Mouse (Mus musculus) forebrain, embryonic 15.5 days (tissue): ENCODE data around the gene Oaf. TPM values are rescaled to one million over a fixed set of nuclear protein-coding genes. Genes with fewer than 3 reads are reported as not detected.

ENCODE experiments used
- ATAC-seq: fragments of 200-750 bp; cut with Nextera tagmentation; replicated peaks from 2 replicates; pipeline ENCODE4 v1.8.0; 2017; ENCODE audit warnings: mild to moderate bottlenecking, moderate TSS enrichment, moderate library complexity
- H3K27ac ChIP-seq: fragments of 300-500 bp; sonication (generic); replicated peaks from 2 replicates; pipeline ENCODE4 v1.5.1; 2015; ENCODE audit warnings: mild to moderate bottlenecking, inconsistent platforms
- H3K27me3 ChIP-seq: fragments of 300-500 bp; sonication (generic); 2 replicates; pipeline ENCODE4 v1.6.1; 2015; ENCODE audit warnings: inconsistent platforms
- H3K36me3 ChIP-seq: fragments of 300-500 bp; sonication (generic); 2 replicates; pipeline ENCODE4 v1.6.1; 2015; ENCODE audit warnings: mild to moderate bottlenecking, inconsistent platforms
- H3K4me1 ChIP-seq: fragments of 300-500 bp; sonication (generic); 2 replicates; pipeline ENCODE4 v1.6.1; 2015; ENCODE audit warnings: inconsistent platforms
- H3K4me2 ChIP-seq: fragments of 300-500 bp; sonication (generic); replicated peaks from 2 replicates; pipeline ENCODE4 v1.6.1; 2015; ENCODE audit warnings: mild to moderate bottlenecking, inconsistent platforms
- H3K4me3 ChIP-seq: fragments of 300-500 bp; sonication (generic); 2 replicates; pipeline ENCODE4 v1.5.1; 2015; ENCODE audit warnings: mild to moderate bottlenecking, inconsistent platforms
- H3K9ac ChIP-seq: fragments of 300-500 bp; sonication (generic); replicated peaks from 2 replicates; pipeline ENCODE4 v1.6.1; 2015; ENCODE audit warnings: mild to moderate bottlenecking, inconsistent platforms
- H3K9me3 ChIP-seq: fragments of 300-500 bp; sonication (generic); 2 replicates; pipeline ENCODE4 v1.6.1; 2016; ENCODE audit warnings: inconsistent platforms
- WGBS: fragments of 180-500 bp; shearing (Covaris S2); methylation state at CpG from one replicate; pipeline ENCODE4 v1.1.7; 2015; ENCODE audit warnings: mixed read lengths; 5-methylcytosine and 5-hydroxymethylcytosine counted together
- polyA plus RNA-seq: library from polyadenylated mRNA; unstranded; fragments of >200 nt; fragmentation: Nextera tagmentation; extraction: Ambion mirVana; gene quantifications from 2 replicates; pipeline ENCODE4 v1.2.1, GENCODE M21; 2015

Gene Oaf
- polyA plus RNA-seq, 1 experiment from 2014 or later = 6.6 TPM

DNA sequence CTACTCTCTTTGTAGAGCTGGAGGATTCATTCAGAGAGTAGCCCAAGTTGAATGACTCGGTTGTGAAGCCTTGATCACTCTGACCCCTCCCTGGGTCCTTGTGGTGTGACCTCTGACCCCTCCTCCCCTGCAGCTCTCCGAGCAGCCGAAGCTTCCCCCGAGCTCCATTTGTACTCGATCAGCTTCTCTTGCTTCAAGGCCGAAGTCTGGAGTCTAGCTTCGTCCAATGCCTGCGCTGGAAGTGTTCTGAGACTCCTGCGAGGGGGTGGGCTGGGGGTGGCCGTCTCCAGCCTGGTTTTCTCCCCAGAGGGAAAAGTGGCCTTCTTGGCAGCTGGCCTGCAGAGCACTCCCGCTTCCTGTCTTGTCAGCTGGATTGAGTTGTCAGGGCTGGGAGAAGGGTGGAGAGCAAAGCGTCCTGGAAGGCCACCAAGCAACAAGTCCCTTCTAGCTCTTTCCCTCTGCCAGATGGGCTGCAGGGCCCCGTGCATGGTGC lies 29.5 kb downstream of the Oaf start, which contains the start of gene Pou2f3:
Gene Pou2f3, minus strand, starts transcription at position 180 of the 493 bp plus-strand sequence.
- no peak within 1 kb of the TSS for H3K4me2 ChIP-seq
- H3K36me3 ChIP-seq = no peaks in the 10 kb centered on the region

GRCm38 (mm10) chr9:43206022-43206390 lies 33.7 kb downstream of the Oaf start:
- Histone ChIP-seq H3K36me3 (no peaks in the 10 kb centered on the region), H3K27ac (no peak overlapping the region), H3K4me1 (peaks cover 17% of the 10 kb centered on the region), H3K4me2 (peak overlapping the region; percentile 43), H3K9ac (no peak overlapping the region), H3K27me3 (peaks cover 34% of the 10 kb centered on the region), H3K9me3 (no peaks in the 10 kb centered on the region), H3K4me3 (peak overlapping the region; percentile 29; the same call in 1 of the 2 replicates)
- WGBS = 2% methylated on average over 15 of the region's 15 CpGs
- no peak for ATAC-seq

More for the DNA sequence above, 29.5 kb downstream of the Oaf start, which contains the start of gene Pou2f3:
- H3K4me3 ChIP-seq = no peak within 1 kb of the TSS
- H3K4me1 ChIP-seq = peaks cover 16% of the 10 kb centered on the region
- peaks cover 17% of the 10 kb centered on the region; the same call in 1 of the 2 replicates for H3K27me3 ChIP-seq
- no peaks in the 10 kb centered on the region for H3K9me3 ChIP-seq
- no peak for ATAC-seq
- no peak within 1 kb of the TSS for H3K27ac ChIP-seq
- H3K9ac ChIP-seq = no peak within 1 kb of the TSS
- 10% methylated on average over 13 of the region's 13 CpGs for WGBS

- H3K27me3 ChIP-seq = peaks cover 34% of the 10 kb centered on the region
- H3K9ac ChIP-seq = peak overlapping the region; percentile 32; the same call in 1 of the 2 replicates
- ATAC-seq = no peak
Measured at GRCm38 (mm10) chr9:43205343-43206021, 34.2 kb downstream of the Oaf start.

DNA sequence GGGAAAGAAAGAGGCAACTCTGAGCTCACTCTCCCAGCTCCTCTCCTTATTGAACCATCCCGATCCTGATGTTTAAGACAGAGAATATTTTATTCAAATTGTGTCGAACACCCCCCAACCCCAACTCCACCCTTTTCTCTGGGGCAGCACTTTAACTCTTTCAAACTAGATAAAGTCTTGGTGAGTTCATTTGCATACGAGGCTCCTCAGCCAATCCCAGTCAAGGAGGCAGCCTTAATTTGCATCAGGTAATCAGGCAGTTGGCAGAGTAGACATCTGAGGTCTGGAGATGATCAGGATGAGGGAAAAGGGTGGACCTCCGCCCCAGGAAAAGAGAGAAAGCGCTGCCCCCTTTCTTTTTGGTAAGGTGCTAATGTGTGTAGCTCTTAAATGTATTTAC lies 39.5 kb downstream of the Oaf start:
- ATAC-seq = no peak
- Histone ChIP-seq H3K9ac (no peak overlapping the region), H3K27ac (no peak overlapping the region), H3K4me2 (no peak overlapping the region), H3K9me3 (no peaks in the 10 kb centered on the region), H3K27me3 (peaks cover 17% of the 10 kb centered on the region), H3K4me1 (peaks cover 6% of the 10 kb centered on the region; the same call in 1 of the 2 replicates), H3K4me3 (no peak overlapping the region), H3K36me3 (no peaks in the 10 kb centered on the region)
- 10% methylated on average over 5 of the region's 5 CpGs for WGBS

More at GRCm38 (mm10) chr9:43205343-43206021, 34.2 kb downstream of the Oaf start:
- H3K9me3 ChIP-seq = no peaks in the 10 kb centered on the region
- no peak overlapping the region for H3K27ac ChIP-seq
- peaks cover 14% of the 10 kb centered on the region for H3K4me1 ChIP-seq
- H3K4me2 ChIP-seq = peak overlapping the region; percentile 43
- H3K36me3 ChIP-seq = no peaks in the 10 kb centered on the region
- H3K4me3 ChIP-seq = peak overlapping the region; percentile 29
- WGBS = 2% methylated on average over 39 of the region's 41 CpGs

DNA sequence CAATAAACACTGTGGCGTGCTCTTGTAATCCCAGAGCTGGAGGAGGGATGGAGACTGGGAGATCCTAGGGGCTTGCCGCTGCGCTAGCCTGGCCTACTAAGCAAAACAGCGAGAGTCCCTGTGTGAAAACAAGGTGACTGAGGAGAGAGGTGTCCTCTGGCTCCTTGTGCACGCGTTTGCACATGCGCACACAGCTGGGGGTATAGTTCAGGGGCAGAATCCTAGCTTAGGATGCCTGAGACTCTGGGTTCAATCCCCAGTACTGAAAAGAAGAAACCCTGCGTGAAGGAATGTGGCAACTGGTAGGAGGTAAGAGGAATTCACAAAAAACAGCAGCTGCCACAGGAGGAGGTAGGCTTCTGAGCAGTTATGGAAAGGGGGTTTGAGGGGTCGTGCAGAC lies 45.7 kb downstream of the Oaf start:
- 24% methylated on average over 9 of the region's 9 CpGs for WGBS
- Histone ChIP-seq H3K9ac (no peak overlapping the region), H3K9me3 (no peaks in the 10 kb centered on the region), H3K4me2 (no peak overlapping the region), H3K36me3 (no peaks in the 10 kb centered on the region), H3K27ac (no peak overlapping the region), H3K4me3 (no peak overlapping the region), H3K27me3 (no peaks in the 10 kb centered on the region), H3K4me1 (peaks cover 2% of the 10 kb centered on the region)
- no peak for ATAC-seq

- Histone ChIP-seq H3K4me1 (peaks cover 11% of the 10 kb centered on the region), H3K4me2 (no peak overlapping the region), H3K36me3 (no peaks in the 10 kb centered on the region), H3K4me3 (no peak overlapping the region), H3K9ac (no peak overlapping the region), H3K27ac (no peak overlapping the region), H3K27me3 (no peaks in the 10 kb centered on the region), H3K9me3 (no peaks in the 10 kb centered on the region)
- 53% methylated on average over 4 of the region's 4 CpGs for WGBS
- no peak for ATAC-seq
Measured at GRCm38 (mm10) chr9:43191561-43191960, 48.1 kb downstream of the Oaf start.

- Histone ChIP-seq H3K4me3 (no peak overlapping the region), H3K36me3 (no peaks in the 10 kb centered on the region), H3K4me2 (no peak overlapping the region), H3K27ac (no peak overlapping the region), H3K9me3 (no peaks in the 10 kb centered on the region), H3K9ac (no peak overlapping the region), H3K27me3 (no peaks in the 10 kb centered on the region), H3K4me1 (peaks cover 11% of the 10 kb centered on the region)
- WGBS = 50% methylated on average over 3 of the region's 3 CpGs
- ATAC-seq = no peak
Measured at GRCm38 (mm10) chr9:43189021-43189356, 50.7 kb downstream of the Oaf start.

GRCm38 (mm10) chr9:43188309-43189020 lies 51.2 kb downstream of the Oaf start:
- WGBS = 61% methylated on average over 12 of the region's 12 CpGs
- H3K9me3 ChIP-seq = no peaks in the 10 kb centered on the region
- H3K27me3 ChIP-seq = no peaks in the 10 kb centered on the region
- H3K27ac ChIP-seq = no peak overlapping the region
- peaks cover 11% of the 10 kb centered on the region for H3K4me1 ChIP-seq
- H3K36me3 ChIP-seq = no peaks in the 10 kb centered on the region
- 0 out of 2 replicates have a peak, but pooled peaks have one; percentile 41 for ATAC-seq
- no peak overlapping the region for H3K9ac ChIP-seq
- no peak overlapping the region for H3K4me3 ChIP-seq
- H3K4me2 ChIP-seq = no peak overlapping the region

GRCm38 (mm10) chr9:43179614-43180013 lies 60.1 kb downstream of the Oaf start:
- H3K4me3 ChIP-seq = no peak overlapping the region
- H3K27ac ChIP-seq = no peak overlapping the region
- no peak overlapping the region for H3K4me2 ChIP-seq
- H3K9me3 ChIP-seq = no peaks in the 10 kb centered on the region
- 77% methylated on average over 5 of the region's 5 CpGs for WGBS
- ATAC-seq = no peak
- H3K36me3 ChIP-seq = no peaks in the 10 kb centered on the region
- no peak overlapping the region for H3K9ac ChIP-seq
- H3K4me1 ChIP-seq = no peaks in the 10 kb centered on the region
- H3K27me3 ChIP-seq = no peaks in the 10 kb centered on the region

DNA sequence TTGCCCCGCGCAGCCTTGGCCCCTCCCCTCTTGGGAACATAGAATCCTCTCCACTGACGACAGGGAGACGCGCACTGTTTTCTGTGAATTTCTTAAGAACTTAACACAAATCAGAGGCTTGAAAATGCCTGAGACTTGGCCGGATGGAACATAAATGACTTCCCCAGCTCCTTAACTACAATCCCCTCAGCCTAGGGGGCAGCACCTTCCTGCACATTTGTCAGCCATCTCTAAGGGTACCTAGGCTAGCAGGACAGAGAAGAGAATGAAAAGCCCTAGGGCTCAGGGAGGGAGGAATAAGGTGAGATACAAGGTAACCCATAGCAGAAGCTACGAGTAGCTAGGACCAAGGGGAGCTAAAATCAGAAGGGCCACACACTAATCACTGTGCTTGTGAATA lies 61.5 kb downstream of the Oaf start:
- H3K9me3 ChIP-seq = no peaks in the 10 kb centered on the region
- no peak for ATAC-seq
- no peaks in the 10 kb centered on the region for H3K36me3 ChIP-seq
- 63% methylated on average over 7 of the region's 7 CpGs for WGBS
- H3K4me1 ChIP-seq = no peaks in the 10 kb centered on the region
- H3K27ac ChIP-seq = no peak overlapping the region
- no peak overlapping the region for H3K4me3 ChIP-seq
- H3K4me2 ChIP-seq = no peak overlapping the region
- H3K27me3 ChIP-seq = no peaks in the 10 kb centered on the region
- no peak overlapping the region for H3K9ac ChIP-seq
